Mouse (Mus musculus) midbrain, embryonic 11.5 days (tissue): Measurements from ENCODE around the gene Gnb1l. TPM values are rescaled to one million over a fixed set of nuclear protein-coding genes. Genes with fewer than 3 reads are reported as not detected.

Source experiments
- ATAC-seq: fragments of 200-750 bp; cut with Nextera tagmentation; 2 replicates; pipeline ENCODE4 v1.8.0; 2017; ENCODE audit warnings: moderate TSS enrichment, moderate library complexity; ENCODE audit not compliant: low FRiP score
- DNase-seq: peaks from one replicate; pipeline ENCODE4 v3.0.0; 2015; ENCODE audit warnings: low spot score; ENCODE audit errors: missing footprints
- H3K27ac ChIP-seq: fragments of 300-500 bp; sonication (generic); 2 replicates; pipeline ENCODE4 v1.5.1; 2014; ENCODE audit warnings: low read depth, low read length
- H3K27me3 ChIP-seq: fragments of 300-500 bp; sonication (generic); 2 replicates; pipeline ENCODE4 v1.6.1; 2014; ENCODE audit warnings: mild to moderate bottlenecking, low read length, moderate library complexity, mixed read lengths; ENCODE audit not compliant: control insufficient read depth, insufficient read depth
- H3K36me3 ChIP-seq: fragments of 300-500 bp; sonication (generic); 2 replicates; pipeline ENCODE4 v1.6.1; 2014; ENCODE audit warnings: mild to moderate bottlenecking, low read length, moderate library complexity, mixed read lengths; ENCODE audit not compliant: control insufficient read depth, insufficient read depth
- H3K4me1 ChIP-seq: fragments of 300-500 bp; sonication (generic); 2 replicates; pipeline ENCODE4 v1.6.1; 2014; ENCODE audit warnings: low read length; ENCODE audit not compliant: control insufficient read depth, insufficient read depth
- H3K4me2 ChIP-seq: fragments of 300-500 bp; sonication (generic); 2 replicates; pipeline ENCODE4 v1.6.1; 2014; ENCODE audit warnings: mild to moderate bottlenecking, moderate library complexity
- H3K4me3 ChIP-seq: fragments of 300-500 bp; sonication (generic); 2 replicates; pipeline ENCODE4 v1.5.1; 2014; ENCODE audit warnings: low read depth, low read length
- H3K9ac ChIP-seq: fragments of 300-500 bp; sonication (generic); 2 replicates; pipeline ENCODE4 v1.6.1; 2014; ENCODE audit warnings: low read length
- H3K9me3 ChIP-seq: fragments of 300-500 bp; sonication (generic); 2 replicates; pipeline ENCODE4 v1.6.1; 2016; ENCODE audit warnings: low read length; ENCODE audit not compliant: control insufficient read depth
- WGBS: fragments of 180-500 bp; shearing (Covaris S2); extraction: QIAGEN DNeasy Blood & Tissue Kit; methylation state at CpG from one replicate; pipeline ENCODE4 v1.1.7; 2014; 5-methylcytosine and 5-hydroxymethylcytosine counted together
- polyA plus RNA-seq: library from polyadenylated mRNA; unstranded; fragments of >200 nt; fragmentation: Nextera tagmentation; extraction: Ambion mirVana; gene quantifications from 2 replicates; pipeline ENCODE4 v1.2.1, GENCODE M21; 2014

The Gnb1l gene
- polyA plus RNA-seq, 1 experiment from 2014 or later = 12.9 TPM

DNA sequence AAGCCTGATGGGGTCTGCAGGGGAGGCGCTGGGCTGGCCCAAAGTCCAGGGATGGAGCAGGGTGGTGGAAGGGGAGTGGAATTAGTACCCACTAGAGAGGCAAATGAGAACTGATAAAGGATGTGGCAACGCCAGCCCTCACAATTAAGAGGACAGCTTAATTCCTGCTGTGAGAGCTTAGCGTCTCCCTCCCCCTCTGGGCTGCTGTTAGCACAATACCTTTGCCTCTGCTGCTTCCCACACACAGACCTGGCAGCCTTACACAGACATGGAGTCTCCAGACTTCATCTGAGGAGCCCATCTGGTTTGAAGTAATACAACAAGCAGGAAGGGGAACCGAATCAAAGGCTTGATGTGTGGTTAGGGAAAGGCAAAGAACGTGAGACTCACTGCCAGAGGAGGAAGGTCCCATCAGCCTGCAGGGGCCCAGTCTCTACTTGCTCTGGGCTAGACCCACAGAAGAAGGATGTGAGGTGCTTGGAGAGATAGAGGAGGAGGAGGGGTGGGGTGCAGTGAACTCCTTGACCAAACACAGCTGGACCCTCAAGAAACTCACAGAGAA is 79.2 kb downstream of the Gnb1l start:
- WGBS = 9% methylated on average over 5 of the region's 5 CpGs
- Histone ChIP-seq H3K9me3 (no peaks in the 10 kb centered on the region), H3K27ac (no peak overlapping the region), H3K4me2 (no peak overlapping the region), H3K9ac (no peak overlapping the region), H3K4me3 (no peak overlapping the region), H3K4me1 (peaks cover 9% of the 10 kb centered on the region; the same call in 1 of the 2 replicates), H3K36me3 (no peaks in the 10 kb centered on the region), H3K27me3 (peaks cover 42% of the 10 kb centered on the region)
- ATAC-seq = no peak
- no peak for DNase-seq

DNA sequence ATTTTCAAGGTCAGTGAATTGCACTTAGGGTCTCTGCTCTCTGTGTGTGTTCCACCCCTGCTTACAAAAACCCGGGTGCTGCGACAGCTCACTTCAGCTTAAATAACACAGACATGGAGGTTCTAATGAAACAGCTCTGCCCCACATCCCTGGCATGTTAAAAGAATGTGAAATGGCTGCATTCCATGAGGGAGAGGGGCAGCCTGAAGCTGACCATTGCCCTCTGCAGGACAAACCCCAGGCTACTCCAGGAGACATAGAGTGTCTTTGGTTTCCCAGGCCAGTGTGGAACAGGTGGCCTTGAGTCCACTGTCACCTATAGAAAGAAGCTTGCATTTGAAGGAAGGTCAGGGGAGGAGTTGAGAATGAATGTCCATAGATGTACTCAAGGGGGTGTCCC is 81.9 kb downstream of the Gnb1l start:
- Histone ChIP-seq H3K4me2 (no peak overlapping the region), H3K36me3 (no peaks in the 10 kb centered on the region), H3K27ac (no peak overlapping the region), H3K9ac (no peak overlapping the region), H3K27me3 (peaks cover 69% of the 10 kb centered on the region), H3K4me1 (peaks cover 9% of the 10 kb centered on the region; the same call in 1 of the 2 replicates), H3K9me3 (no peaks in the 10 kb centered on the region), H3K4me3 (no peak overlapping the region)
- 13% methylated on average over 2 of the region's 2 CpGs for WGBS
- ATAC-seq (no peak), DNase-seq (peak; percentile 87)

DNA sequence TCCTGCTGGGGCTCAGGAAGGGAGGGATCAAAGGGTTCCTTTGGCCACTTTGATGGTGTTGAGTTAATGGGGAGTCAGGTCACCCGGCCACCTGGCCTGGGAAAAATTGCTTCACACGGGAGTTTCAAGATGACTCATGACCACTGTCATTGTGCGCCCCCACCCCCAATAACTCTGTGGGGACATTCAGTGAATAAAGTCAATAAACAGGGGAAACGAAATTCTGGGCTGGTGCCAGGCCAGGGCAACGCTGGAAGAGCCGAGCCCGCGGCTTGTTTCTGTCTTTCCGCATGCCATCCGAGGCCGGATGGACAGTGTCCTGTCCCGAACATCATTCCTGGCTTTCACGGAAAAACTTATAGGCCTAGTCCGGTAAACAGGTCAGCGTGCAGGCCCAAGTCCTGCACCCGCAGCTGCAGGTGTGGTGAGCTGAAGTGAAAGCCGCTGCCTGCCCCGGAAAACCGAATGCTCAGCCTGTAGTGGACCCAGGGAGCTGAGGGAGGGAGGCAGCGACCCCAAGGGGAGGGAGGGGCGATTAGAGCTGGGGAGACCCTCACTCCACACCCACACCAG is 82.6 kb downstream of the Gnb1l start:
- Histone ChIP-seq H3K4me3 (peak overlapping the region; percentile 28; the same call in 1 of the 2 replicates), H3K27ac (no peak overlapping the region), H3K9ac (no peak overlapping the region), H3K9me3 (no peaks in the 10 kb centered on the region), H3K4me2 (no peak overlapping the region), H3K36me3 (no peaks in the 10 kb centered on the region), H3K27me3 (peaks cover 76% of the 10 kb centered on the region), H3K4me1 (peaks cover 10% of the 10 kb centered on the region)
- 3% methylated on average over 21 of the region's 21 CpGs for WGBS
- DNase-seq (no peak), ATAC-seq (no peak)

DNA sequence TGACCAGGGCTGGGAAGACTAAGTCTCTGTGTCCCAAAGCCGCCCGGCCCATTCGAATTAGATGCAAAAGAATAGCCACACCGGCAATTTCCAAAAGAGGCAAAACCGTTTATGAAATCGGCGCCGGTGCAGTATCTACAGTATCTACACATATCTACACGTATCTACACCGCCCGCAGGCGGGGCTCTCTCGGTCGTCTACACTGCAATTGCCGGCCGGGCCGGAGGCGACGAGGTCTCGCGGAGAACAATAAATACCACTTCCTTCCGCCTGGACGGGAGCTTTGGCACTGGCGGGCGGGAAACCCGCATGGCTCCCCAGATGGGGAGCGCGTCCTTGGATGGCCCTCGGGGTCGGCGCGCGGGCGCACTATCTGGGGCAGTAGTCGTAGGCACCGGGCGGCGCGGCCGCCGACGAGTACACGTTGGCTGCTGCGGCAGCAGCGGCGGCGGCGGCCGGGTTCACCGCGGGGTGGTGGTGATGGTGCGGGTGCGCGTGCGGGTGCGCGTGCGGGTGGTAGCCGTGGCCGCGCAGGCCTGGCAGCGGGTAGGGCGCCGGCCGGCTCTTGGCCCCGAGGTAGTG is 83.2 kb downstream of the Gnb1l start:
- Histone ChIP-seq H3K9me3 (no peaks in the 10 kb centered on the region), H3K36me3 (no peaks in the 10 kb centered on the region), H3K4me1 (peaks cover 16% of the 10 kb centered on the region), H3K27ac (no peak overlapping the region), H3K4me3 (peak overlapping the region; percentile 28), H3K9ac (no peak overlapping the region), H3K4me2 (peak overlapping the region; percentile 38), H3K27me3 (peaks cover 82% of the 10 kb centered on the region)
- under 1% methylated on average over 54 of the region's 66 CpGs for WGBS
- ATAC-seq (no peak), DNase-seq (peak; percentile 95)

DNA sequence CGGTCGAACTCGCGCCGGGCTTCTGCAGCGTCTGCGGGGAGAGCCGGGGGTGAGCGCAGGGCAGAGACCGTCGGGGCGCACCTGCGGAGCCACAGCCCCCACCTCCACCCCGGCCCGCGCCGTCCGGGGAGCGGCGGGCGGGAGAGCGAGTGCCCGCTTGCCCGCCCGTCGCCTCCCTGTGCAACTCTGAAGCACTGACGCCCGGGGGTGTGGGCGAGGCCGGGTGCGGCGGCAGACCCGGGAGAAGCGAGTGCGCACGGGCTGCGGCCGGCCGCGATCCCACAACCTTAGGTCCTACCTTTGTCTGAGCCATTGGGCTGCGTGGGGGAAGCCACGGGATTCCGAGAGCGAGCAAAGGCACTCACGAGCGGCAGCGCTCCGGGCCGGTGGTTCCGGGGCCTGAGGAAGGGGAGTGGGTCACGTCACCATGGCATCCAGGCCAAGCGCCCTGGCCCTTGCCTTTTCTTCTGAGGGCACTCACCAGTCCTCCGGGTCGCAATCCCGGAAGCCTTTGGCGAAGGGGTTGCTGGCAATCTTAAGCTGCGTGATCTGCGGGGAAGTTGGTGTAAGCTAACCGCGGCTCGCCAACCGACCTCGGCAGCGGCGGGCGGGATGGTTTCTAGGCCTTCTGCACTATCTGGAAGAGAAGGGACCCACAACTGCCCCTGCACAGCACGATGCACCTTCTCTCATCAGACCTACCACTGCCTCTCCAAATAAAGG is 84.1 kb downstream of the Gnb1l start:
- ATAC-seq (no peak), DNase-seq (peak; percentile 93)
- Histone ChIP-seq H3K4me3 (peak overlapping the region; percentile 28), H3K4me1 (peaks cover 19% of the 10 kb centered on the region), H3K36me3 (no peaks in the 10 kb centered on the region), H3K27ac (no peak overlapping the region), H3K9me3 (no peaks in the 10 kb centered on the region), H3K4me2 (peak overlapping the region; percentile 38), H3K9ac (no peak overlapping the region), H3K27me3 (peaks cover 91% of the 10 kb centered on the region)
- WGBS = under 1% methylated on average over 61 of the region's 67 CpGs

DNA sequence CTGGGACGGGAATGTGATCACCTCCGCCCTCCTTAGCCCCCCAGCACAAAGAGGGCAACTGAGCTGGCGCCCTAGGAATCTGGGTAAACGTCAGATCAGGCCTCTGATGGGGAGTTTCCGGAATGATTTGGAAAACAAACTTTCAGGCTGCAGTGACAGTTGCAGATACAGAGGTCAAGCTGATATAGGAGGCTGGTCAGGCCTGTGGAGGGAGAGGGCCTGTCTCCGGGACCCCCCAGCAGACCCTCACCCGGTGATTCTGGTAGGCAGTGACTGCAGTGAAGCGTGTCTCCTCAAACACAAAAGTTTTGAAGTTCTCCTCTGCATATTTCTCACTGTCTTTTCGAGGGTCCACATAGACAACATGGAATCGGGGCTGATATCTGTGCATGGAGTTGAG is 84.7 kb downstream of the Gnb1l start:
- no peak overlapping the region for H3K27ac ChIP-seq
- H3K4me2 ChIP-seq = no peak overlapping the region
- 5% methylated on average over 10 of the region's 10 CpGs for WGBS
- no peaks in the 10 kb centered on the region for H3K36me3 ChIP-seq
- DNase-seq (peak; percentile 88), ATAC-seq (no peak)
- H3K27me3 ChIP-seq = peaks cover 96% of the 10 kb centered on the region
- H3K9me3 ChIP-seq = no peaks in the 10 kb centered on the region
- no peak overlapping the region for H3K4me3 ChIP-seq
- H3K4me1 ChIP-seq = peaks cover 24% of the 10 kb centered on the region
- H3K9ac ChIP-seq = no peak overlapping the region

DNA sequence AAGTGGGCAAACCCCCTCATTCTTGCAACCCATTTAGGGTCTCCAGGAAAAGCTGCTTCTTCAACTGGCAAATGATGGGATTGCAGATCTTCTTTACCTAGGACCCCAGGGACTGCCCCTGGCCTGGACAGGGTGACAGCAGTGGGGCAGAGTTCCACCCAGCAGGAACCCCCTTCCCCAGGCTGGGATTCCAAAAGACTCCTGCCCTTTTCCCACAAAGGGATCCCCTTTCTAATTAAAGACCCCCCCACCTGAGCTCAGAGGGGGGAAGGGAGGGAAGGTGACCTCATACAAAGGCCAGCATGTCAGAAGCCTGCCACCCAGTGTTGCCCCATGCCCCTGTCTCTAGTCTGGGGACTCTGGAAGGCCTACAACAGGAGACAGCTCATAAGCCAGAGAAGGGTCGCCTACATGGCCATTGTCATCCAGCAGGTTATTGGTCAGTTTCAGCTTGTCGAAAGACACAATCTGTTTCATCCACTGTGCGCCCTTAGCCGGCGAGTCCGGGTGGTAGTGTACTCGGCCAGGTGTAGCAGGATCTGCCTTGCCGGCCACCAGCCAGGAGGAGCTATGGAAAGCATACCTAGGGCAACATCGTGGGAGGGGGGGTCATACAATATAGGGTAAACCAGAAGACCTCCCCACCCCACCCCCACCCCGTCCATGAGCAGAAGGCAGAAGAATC is 85.3 kb downstream of the Gnb1l start:
- 3% methylated on average over 10 of the region's 10 CpGs for WGBS
- Histone ChIP-seq H3K4me3 (no peak overlapping the region), H3K9me3 (no peaks in the 10 kb centered on the region), H3K36me3 (no peaks in the 10 kb centered on the region), H3K27ac (no peak overlapping the region), H3K27me3 (peaks cover 96% of the 10 kb centered on the region), H3K4me2 (no peak overlapping the region), H3K9ac (no peak overlapping the region), H3K4me1 (peaks cover 24% of the 10 kb centered on the region)
- peak; percentile 89 for DNase-seq
- ATAC-seq = no peak

DNA sequence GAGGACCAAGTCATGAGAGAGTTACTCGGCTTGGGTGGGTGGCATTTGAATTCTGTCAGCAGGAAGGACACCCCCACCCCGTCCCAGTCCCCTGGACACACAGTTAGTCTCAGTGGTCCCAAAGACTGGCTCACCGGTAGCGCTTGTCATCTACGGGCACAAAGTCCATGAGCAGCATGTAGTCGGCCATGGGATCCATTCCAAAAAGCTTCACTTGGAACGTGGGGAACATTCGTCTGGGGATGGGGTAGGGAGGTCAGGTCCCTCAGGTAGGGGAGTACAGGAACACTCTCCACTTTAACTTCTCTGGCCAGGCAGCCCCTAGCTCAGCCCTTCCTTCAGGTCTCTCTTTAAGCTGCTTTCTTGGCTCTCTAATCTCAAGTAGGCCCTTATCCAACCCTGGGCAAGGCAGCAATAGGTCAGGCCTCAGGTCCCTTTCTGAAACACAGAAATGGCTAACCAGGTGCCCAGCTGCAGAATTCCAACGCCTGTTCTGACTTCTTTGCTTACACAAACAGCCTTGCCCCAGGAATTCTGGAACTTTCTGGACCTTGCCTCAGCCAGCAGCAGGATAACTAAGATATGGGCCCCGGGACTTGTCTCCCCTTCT is 86.5 kb downstream of the Gnb1l start:
- peak; percentile 92 for DNase-seq
- Histone ChIP-seq H3K4me3 (no peak overlapping the region), H3K4me2 (no peak overlapping the region), H3K27me3 (peaks cover 100% of the 10 kb centered on the region), H3K27ac (no peak overlapping the region), H3K9ac (no peak overlapping the region), H3K36me3 (no peaks in the 10 kb centered on the region), H3K9me3 (no peaks in the 10 kb centered on the region), H3K4me1 (peaks cover 24% of the 10 kb centered on the region)
- 8% methylated on average over 10 of the region's 10 CpGs for WGBS
- ATAC-seq = no peak
